Mouse (Mus musculus) kidney, embryonic 16.5 days (tissue): Measurements from ENCODE around the gene Nutm1. TPM values are rescaled to one million over a fixed set of nuclear protein-coding genes. Genes with fewer than 3 reads are reported as not detected.
A peak's percentile ranks its signal among the peaks of the same experiment; 100 is the strongest.

Experiments
- ATAC-seq: fragments of 200-750 bp; cut with Nextera tagmentation; 2 replicates; pipeline ENCODE4 v1.8.0; 2017; ENCODE audit warnings: moderate TSS enrichment; ENCODE audit not compliant: low FRiP score, low TSS enrichment
- H3K27ac ChIP-seq: fragments of 300-500 bp; sonication (generic); 2 replicates; pipeline ENCODE4 v1.5.1; 2014; ENCODE audit warnings: low read length
- H3K27me3 ChIP-seq: fragments of 300-500 bp; sonication (generic); 2 replicates; pipeline ENCODE4 v1.6.1; 2014; ENCODE audit warnings: low read length, control low read depth, mixed read lengths; ENCODE audit not compliant: insufficient read depth
- H3K36me3 ChIP-seq: fragments of 300-500 bp; sonication (generic); 2 replicates; pipeline ENCODE4 v1.6.1; 2014; ENCODE audit warnings: low read length, control low read depth, mixed read lengths; ENCODE audit not compliant: insufficient read depth
- H3K4me1 ChIP-seq: fragments of 300-500 bp; sonication (generic); 2 replicates; pipeline ENCODE4 v1.6.1; 2014; ENCODE audit warnings: low read length, control low read depth, mixed read lengths; ENCODE audit not compliant: insufficient read depth
- H3K4me2 ChIP-seq: fragments of 300-500 bp; sonication (generic); replicated peaks from 2 replicates; pipeline ENCODE4 v1.6.1; 2014; ENCODE audit warnings: low read depth, low read length
- H3K4me3 ChIP-seq: fragments of 300-500 bp; sonication (generic); 2 replicates; pipeline ENCODE4 v1.5.1; 2014; ENCODE audit warnings: mild to moderate bottlenecking, low read length
- H3K9ac ChIP-seq: fragments of 300-500 bp; sonication (generic); replicated peaks from 2 replicates; pipeline ENCODE4 v1.6.1; 2014; ENCODE audit warnings: low read length
- H3K9me3 ChIP-seq: fragments of 300-500 bp; sonication (generic); 2 replicates; pipeline ENCODE4 v1.6.1; 2016; ENCODE audit warnings: low read length, control low read depth
- WGBS: fragments of 180-500 bp; shearing (Covaris S2); extraction: QIAGEN DNeasy Blood & Tissue Kit; methylation state at CpG from one replicate; pipeline ENCODE4 v1.1.7; 2014; 5-methylcytosine and 5-hydroxymethylcytosine counted together
- polyA plus RNA-seq: library from polyadenylated mRNA; unstranded; fragments of >200 nt; fragmentation: Nextera tagmentation; extraction: Ambion mirVana; gene quantifications from 2 replicates; pipeline ENCODE4 v1.2.1, GENCODE M21; 2015

Gene Nutm1
- polyA plus RNA-seq, 1 experiment from 2014 or later, result 0.05 TPM

GRCm38 (mm10) chr2:112215977-112216376 lies 43.1 kb downstream of the Nutm1 start:
- peak; percentile 74; the same call in 1 of the 2 replicates for ATAC-seq
- no peak overlapping the region for H3K4me3 ChIP-seq
- H3K9ac ChIP-seq, result no peak overlapping the region
- H3K9me3 ChIP-seq, result no peaks in the 10 kb centered on the region
- H3K27me3 ChIP-seq, result no peaks in the 10 kb centered on the region
- WGBS, result 0% methylated on average over 1 of the region's 1 CpGs
- H3K27ac ChIP-seq, result no peak overlapping the region
- no peaks in the 10 kb centered on the region for H3K4me1 ChIP-seq
- no peak overlapping the region for H3K4me2 ChIP-seq
- no peaks in the 10 kb centered on the region for H3K36me3 ChIP-seq

DNA sequence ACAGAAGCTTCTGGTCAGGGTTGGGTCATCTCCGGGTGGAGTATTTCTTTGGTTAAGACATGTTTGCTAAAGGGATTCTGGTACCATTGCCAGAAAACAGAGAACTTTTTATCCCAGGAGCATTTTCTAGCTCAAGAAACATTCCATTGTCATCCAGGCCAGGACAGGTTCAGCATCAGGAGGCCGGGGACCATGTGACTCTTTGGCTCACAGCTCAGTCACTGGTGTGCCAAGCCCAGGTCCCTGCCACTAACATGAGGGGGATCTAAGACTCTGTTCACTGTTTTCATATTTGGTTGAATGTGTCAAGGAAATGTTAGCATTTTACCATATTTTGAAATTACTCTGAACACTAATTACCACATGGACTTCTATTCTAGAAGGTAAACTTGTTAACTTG lies 48.4 kb downstream of the Nutm1 start:
- H3K36me3 ChIP-seq, result no peaks in the 10 kb centered on the region
- no peak overlapping the region for H3K4me2 ChIP-seq
- 91% methylated on average over 2 of the region's 2 CpGs for WGBS

GRCm38 (mm10) chr2:112210142-112210541 lies 48.9 kb downstream of the Nutm1 start:
- no peaks in the 10 kb centered on the region for H3K4me1 ChIP-seq
- no peak overlapping the region for H3K27ac ChIP-seq
- no peaks in the 10 kb centered on the region for H3K27me3 ChIP-seq
- WGBS, result 81% methylated on average over 6 of the region's 6 CpGs
- no peaks in the 10 kb centered on the region for H3K9me3 ChIP-seq
- no peaks in the 10 kb centered on the region for H3K36me3 ChIP-seq
- no peak for ATAC-seq
- H3K9ac ChIP-seq, result no peak overlapping the region
- no peak overlapping the region for H3K4me3 ChIP-seq
- H3K4me2 ChIP-seq, result no peak overlapping the region

More for the DNA sequence above, 48.4 kb downstream of the Nutm1 start:
- H3K27ac ChIP-seq, result no peak overlapping the region
- no peak overlapping the region for H3K9ac ChIP-seq
- H3K4me3 ChIP-seq, result no peak overlapping the region
- H3K9me3 ChIP-seq, result no peaks in the 10 kb centered on the region
- no peaks in the 10 kb centered on the region for H3K4me1 ChIP-seq
- ATAC-seq, result no peak
- H3K27me3 ChIP-seq, result no peaks in the 10 kb centered on the region

- Histone ChIP-seq H3K27me3 (no peaks in the 10 kb centered on the region), H3K9ac (no peak overlapping the region), H3K4me2 (no peak overlapping the region), H3K36me3 (no peaks in the 10 kb centered on the region), H3K4me1 (no peaks in the 10 kb centered on the region), H3K4me3 (no peak overlapping the region), H3K9me3 (no peaks in the 10 kb centered on the region), H3K27ac (no peak overlapping the region)
- no peak for ATAC-seq
- WGBS, result 65% methylated on average over 6 of the region's 6 CpGs
These were observed 56.0 kb downstream of the Nutm1 start for GRCm38 (mm10) chr2:112203056-112203455.

Other genes with a start within 250 kb of the Nutm1 start
- not detected in 2 replicates for gene Olfr1310, start 246.6 kb downstream of the Nutm1 start, polyA plus RNA-seq
- not detected in 2 replicates for gene Olfr1311, start 234.9 kb downstream of the Nutm1 start, polyA plus RNA-seq
- gene Olfr1312, start 209.1 kb downstream of the Nutm1 start, polyA plus RNA-seq, result not detected in 2 replicates
- gene Olfr1313, start 181.4 kb downstream of the Nutm1 start, polyA plus RNA-seq, result not detected in 2 replicates
- gene Olfr1314, start 162.5 kb downstream of the Nutm1 start, polyA plus RNA-seq, result not detected in 2 replicates
- not detected in 2 replicates for gene Olfr1315-ps1, start 143.9 kb downstream of the Nutm1 start, polyA plus RNA-seq
- not detected in 2 replicates for gene Olfr1316, start 124.3 kb downstream of the Nutm1 start, polyA plus RNA-seq
- gene Olfr1317, start 119.0 kb downstream of the Nutm1 start, polyA plus RNA-seq, result not detected in 2 replicates
- not detected in 2 replicates for gene Olfr1318, start 105.1 kb downstream of the Nutm1 start, polyA plus RNA-seq
- gene Lpcat4, start 19.8 kb downstream of the Nutm1 start, polyA plus RNA-seq, result 28.0 and 30.0 TPM in 2 replicates
- 225 and 243 TPM in 2 replicates for gene Nop10, start 2.6 kb upstream of the Nutm1 start, polyA plus RNA-seq
- gene Slc12a6, start 6.5 kb upstream of the Nutm1 start, polyA plus RNA-seq, result 9.4 and 12.3 TPM in 2 replicates
- gene Gm21985, start 7.0 kb upstream of the Nutm1 start, polyA plus RNA-seq, result not detected in 2 replicates
- 129 and 139 TPM in 2 replicates for gene Emc4, start 108.7 kb upstream of the Nutm1 start, polyA plus RNA-seq
- 37.0 and 42.6 TPM in 2 replicates for gene Katnbl1, start 119.9 kb upstream of the Nutm1 start, polyA plus RNA-seq
- 20.0 and 21.3 TPM in 2 replicates for gene Emc7, start 195.7 kb upstream of the Nutm1 start, polyA plus RNA-seq
- gene Chrm5, start 221.5 kb upstream of the Nutm1 start, polyA plus RNA-seq, result 0.10 TPM in 2 replicates
- gene Aven, start 233.7 kb upstream of the Nutm1 start, polyA plus RNA-seq, result 5.2 and 7.3 TPM in 2 replicates